Mouse (Mus musculus): ENCODE measurements at regions not wholly inside any gene's neighbourhood (a gene's known extent, or its start where the extent isn't known, plus 50 kb on each side); places are given as distances from the start of the nearest gene placed in this dataset.

GRCm38 (mm10) chr7:114912109-114912508, 168.6 kb downstream of the Insc start:
- no peak for DNase-seq

- DNase-seq, result peak; percentile 44 to 84
Observed at GRCm38 (mm10) chr7:114922155-114922554, 178.7 kb downstream of the Insc start.

- no peak for DNase-seq
Observed at GRCm38 (mm10) chr7:114933861-114934260, 190.4 kb downstream of the Insc start.

- no peak for DNase-seq
Observed at GRCm38 (mm10) chr7:114950759-114951158, 207.3 kb downstream of the Insc start.

- DNase-seq, result no peak
Observed at GRCm38 (mm10) chr7:114963206-114963605, 219.7 kb downstream of the Insc start.

- no peak for DNase-seq
Observed at GRCm38 (mm10) chr7:114965923-114966322, 222.4 kb downstream of the Insc start.

- DNase-seq, result no peak
Observed at GRCm38 (mm10) chr7:114986481-114986880, 243.0 kb downstream of the Insc start.

- peak; percentile 42 to 52 for DNase-seq
Observed at GRCm38 (mm10) chr7:114991255-114991654, 247.8 kb downstream of the Insc start.

GRCm38 (mm10) chr7:114992440-114992839, 248.9 kb downstream of the Insc start:
- peak; percentile 57 to 65 for DNase-seq

GRCm38 (mm10) chr7:115000796-115001524, 257.5 kb downstream of the Insc start:
- DNase-seq, result peak; percentile 38 to 59

GRCm38 (mm10) chr7:115014253-115014998, 270.9 kb downstream of the Insc start:
- DNase-seq, result no peak

- DNase-seq, result peak in 1 of 2 experiments; percentile 2
Observed at GRCm38 (mm10) chr7:115019369-115019958, 276.0 kb downstream of the Insc start.

- DNase-seq, result peak; percentile 3 to 11
Observed at GRCm38 (mm10) chr7:115020023-115020422, 276.5 kb downstream of the Insc start.

GRCm38 (mm10) chr7:115025803-115026202, 282.3 kb downstream of the Insc start:
- DNase-seq, result no peak

GRCm38 (mm10) chr7:115027685-115028084, 284.2 kb downstream of the Insc start:
- no peak for DNase-seq

- DNase-seq, result no peak
Observed at GRCm38 (mm10) chr7:115033987-115034386, 290.5 kb downstream of the Insc start.

- DNase-seq, result no peak
Observed at GRCm38 (mm10) chr7:115055527-115055926, 312.0 kb downstream of the Insc start.

GRCm38 (mm10) chr7:115056992-115057645, 313.6 kb downstream of the Insc start:
- DNase-seq, result no peak

- no peak for DNase-seq
Observed at GRCm38 (mm10) chr7:115057736-115058135, 314.2 kb downstream of the Insc start.

GRCm38 (mm10) chr7:115060171-115060570, 316.7 kb downstream of the Insc start:
- DNase-seq, result no peak

GRCm38 (mm10) chr7:115062817-115063216, 319.3 kb downstream of the Insc start:
- no peak for DNase-seq

- DNase-seq, result no peak
Observed at GRCm38 (mm10) chr7:115067641-115068040, 324.1 kb downstream of the Insc start.

- no peak for DNase-seq
Observed at GRCm38 (mm10) chr7:115073406-115073805, 329.9 kb downstream of the Insc start.

All from heart, adult 18-20 months (tissue).